Mouse (Mus musculus) limb, embryonic 12.5 days (tissue): ENCODE measurements at regions not wholly inside any gene's neighbourhood (a gene's known extent, or its start where the extent isn't known, plus 50 kb on each side); places are given as distances from the start of the nearest gene placed in this dataset.

Experiments
- ATAC-seq: fragments of 200-750 bp; cut with Nextera tagmentation; 2 replicates; pipeline ENCODE4 v1.8.0; 2017; ENCODE audit warnings: low read depth, moderate TSS enrichment; ENCODE audit not compliant: insufficient number of reproducible peaks, insufficient read depth, low FRiP score, low TSS enrichment
- H3K27ac ChIP-seq: fragments of 300-500 bp; sonication (generic); 2 replicates; pipeline ENCODE4 v1.5.1; 2016; ENCODE audit warnings: mild to moderate bottlenecking, moderate library complexity
- H3K27me3 ChIP-seq: fragments of 300-500 bp; sonication (generic); 2 replicates; pipeline ENCODE4 v1.6.1; 2016; ENCODE audit warnings: mild to moderate bottlenecking, moderate library complexity
- H3K36me3 ChIP-seq: fragments of 300-500 bp; sonication (generic); 2 replicates; pipeline ENCODE4 v1.6.1; 2016; ENCODE audit warnings: mild to moderate bottlenecking, moderate library complexity
- H3K4me1 ChIP-seq: fragments of 300-500 bp; sonication (generic); replicated peaks from 2 replicates; pipeline ENCODE4 v1.6.1; 2016
- H3K4me2 ChIP-seq: fragments of 300-500 bp; sonication (generic); 2 replicates; pipeline ENCODE4 v1.6.1; 2016; ENCODE audit warnings: mild to moderate bottlenecking, moderate library complexity
- H3K4me3 ChIP-seq: fragments of 300-500 bp; sonication (generic); replicated peaks from 2 replicates; pipeline ENCODE4 v1.5.1; 2016; ENCODE audit warnings: mild to moderate bottlenecking
- H3K9ac ChIP-seq: fragments of 300-500 bp; sonication (generic); replicated peaks from 2 replicates; pipeline ENCODE4 v1.6.1; 2016; ENCODE audit warnings: mild to moderate bottlenecking, moderate library complexity
- H3K9me3 ChIP-seq: fragments of 300-500 bp; sonication (generic); 2 replicates; pipeline ENCODE4 v1.6.1; 2016; ENCODE audit warnings: mild to moderate bottlenecking, moderate library complexity
- WGBS: fragments of 180-500 bp; shearing (Covaris S2); methylation state at CpG from one replicate; pipeline ENCODE4 v1.1.7; 2016; 5-methylcytosine and 5-hydroxymethylcytosine counted together

GRCm38 (mm10) chr15:24929742-24930141 lies 483.8 kb downstream of the Basp1 start:
- no peaks in the 10 kb centered on the region for H3K36me3 ChIP-seq
- H3K9ac ChIP-seq = no peak overlapping the region
- H3K27me3 ChIP-seq = no peaks in the 10 kb centered on the region
- no peak overlapping the region for H3K4me2 ChIP-seq
- no peaks in the 10 kb centered on the region for H3K4me1 ChIP-seq
- H3K27ac ChIP-seq = no peak overlapping the region
- H3K4me3 ChIP-seq = no peak overlapping the region
- no peaks in the 10 kb centered on the region for H3K9me3 ChIP-seq
- 92% methylated on average over 2 of the region's 2 CpGs for WGBS
- ATAC-seq = no peak

- Histone ChIP-seq H3K9me3 (no peaks in the 10 kb centered on the region), H3K4me3 (no peak overlapping the region), H3K9ac (no peak overlapping the region), H3K4me1 (0 out of 2 replicates have a peak, but pooled peaks cover under 1% of the 10 kb centered on the region), H3K4me2 (no peak overlapping the region), H3K27ac (no peak overlapping the region), H3K27me3 (no peaks in the 10 kb centered on the region), H3K36me3 (no peaks in the 10 kb centered on the region)
- 83% methylated on average over 1 of the region's 1 CpGs for WGBS
- ATAC-seq = no peak
Measured at GRCm38 (mm10) chr15:24911866-24912265, 501.7 kb downstream of the Basp1 start.

GRCm38 (mm10) chr15:24911466-24911865 lies 502.1 kb downstream of the Basp1 start:
- H3K27ac ChIP-seq = no peak overlapping the region
- no peak overlapping the region for H3K9ac ChIP-seq
- ATAC-seq = no peak
- no peaks in the 10 kb centered on the region for H3K9me3 ChIP-seq
- no peaks in the 10 kb centered on the region for H3K36me3 ChIP-seq
- no peak overlapping the region for H3K4me2 ChIP-seq
- WGBS = 72% methylated on average over 1 of the region's 1 CpGs
- H3K4me1 ChIP-seq = 0 out of 2 replicates have a peak, but pooled peaks cover 3% of the 10 kb centered on the region
- no peak overlapping the region for H3K4me3 ChIP-seq
- H3K27me3 ChIP-seq = no peaks in the 10 kb centered on the region

GRCm38 (mm10) chr15:24906957-24907356 lies 506.6 kb downstream of the Basp1 start:
- WGBS = 37% methylated on average over 4 of the region's 4 CpGs
- Histone ChIP-seq H3K9ac (no peak overlapping the region), H3K27ac (no peak overlapping the region), H3K4me2 (no peak overlapping the region), H3K27me3 (no peaks in the 10 kb centered on the region), H3K4me3 (no peak overlapping the region), H3K4me1 (0 out of 2 replicates have a peak, but pooled peaks cover 3% of the 10 kb centered on the region), H3K36me3 (no peaks in the 10 kb centered on the region), H3K9me3 (no peaks in the 10 kb centered on the region)
- no peak for ATAC-seq

GRCm38 (mm10) chr15:24878846-24879245 lies 534.7 kb downstream of the Basp1 start:
- no peaks in the 10 kb centered on the region for H3K4me1 ChIP-seq
- H3K27ac ChIP-seq = no peak overlapping the region
- no peak overlapping the region for H3K4me3 ChIP-seq
- H3K36me3 ChIP-seq = no peaks in the 10 kb centered on the region
- H3K9ac ChIP-seq = no peak overlapping the region
- H3K9me3 ChIP-seq = no peaks in the 10 kb centered on the region
- WGBS = 77% methylated on average over 1 of the region's 1 CpGs
- no peaks in the 10 kb centered on the region for H3K27me3 ChIP-seq
- no peak overlapping the region for H3K4me2 ChIP-seq
- ATAC-seq = no peak

- ATAC-seq = no peak
- Histone ChIP-seq H3K27ac (no peak overlapping the region), H3K27me3 (no peaks in the 10 kb centered on the region), H3K9ac (no peak overlapping the region), H3K4me1 (no peaks in the 10 kb centered on the region), H3K36me3 (no peaks in the 10 kb centered on the region), H3K9me3 (no peaks in the 10 kb centered on the region), H3K4me3 (no peak overlapping the region), H3K4me2 (no peak overlapping the region)
- 70% methylated on average over 6 of the region's 6 CpGs for WGBS
Measured at GRCm38 (mm10) chr15:24877711-24878598, 535.6 kb downstream of the Basp1 start.

GRCm38 (mm10) chr15:24876157-24876731 lies 537.3 kb downstream of the Basp1 start:
- H3K27ac ChIP-seq = no peak overlapping the region
- WGBS = 58% methylated on average over 5 of the region's 5 CpGs
- no peaks in the 10 kb centered on the region for H3K36me3 ChIP-seq
- no peak overlapping the region for H3K4me2 ChIP-seq
- H3K4me3 ChIP-seq = no peak overlapping the region
- H3K4me1 ChIP-seq = no peaks in the 10 kb centered on the region
- H3K9me3 ChIP-seq = no peaks in the 10 kb centered on the region
- H3K9ac ChIP-seq = no peak overlapping the region
- no peaks in the 10 kb centered on the region for H3K27me3 ChIP-seq
- no peak for ATAC-seq

GRCm38 (mm10) chr15:24840271-24840670 lies 573.3 kb downstream of the Basp1 start:
- Histone ChIP-seq H3K27ac (no peak overlapping the region), H3K27me3 (no peaks in the 10 kb centered on the region), H3K4me2 (no peak overlapping the region), H3K9ac (no peak overlapping the region), H3K4me3 (no peak overlapping the region), H3K9me3 (no peaks in the 10 kb centered on the region), H3K4me1 (no peaks in the 10 kb centered on the region), H3K36me3 (no peaks in the 10 kb centered on the region)
- 25% methylated on average over 2 of the region's 2 CpGs for WGBS
- no peak for ATAC-seq

- no peak for ATAC-seq
- no peaks in the 10 kb centered on the region for H3K27me3 ChIP-seq
- H3K9ac ChIP-seq = no peak overlapping the region
- 90% methylated on average over 7 of the region's 7 CpGs for WGBS
- no peaks in the 10 kb centered on the region for H3K36me3 ChIP-seq
- H3K27ac ChIP-seq = no peak overlapping the region
- H3K4me2 ChIP-seq = no peak overlapping the region
- no peaks in the 10 kb centered on the region for H3K9me3 ChIP-seq
- H3K4me3 ChIP-seq = no peak overlapping the region
- H3K4me1 ChIP-seq = no peaks in the 10 kb centered on the region
Measured at GRCm38 (mm10) chr15:24838390-24838789, 575.2 kb downstream of the Basp1 start.

GRCm38 (mm10) chr15:24827881-24828280 lies 585.7 kb downstream of the Basp1 start:
- Histone ChIP-seq H3K4me2 (no peak overlapping the region), H3K9me3 (no peaks in the 10 kb centered on the region), H3K9ac (no peak overlapping the region), H3K4me1 (no peaks in the 10 kb centered on the region), H3K27ac (no peak overlapping the region), H3K36me3 (no peaks in the 10 kb centered on the region), H3K4me3 (no peak overlapping the region), H3K27me3 (no peaks in the 10 kb centered on the region)
- WGBS = 50% methylated on average over 1 of the region's 1 CpGs
- no peak for ATAC-seq

- Histone ChIP-seq H3K27ac (no peak overlapping the region), H3K4me3 (no peak overlapping the region), H3K9me3 (no peaks in the 10 kb centered on the region), H3K27me3 (no peaks in the 10 kb centered on the region), H3K4me2 (no peak overlapping the region), H3K4me1 (no peaks in the 10 kb centered on the region), H3K9ac (no peak overlapping the region), H3K36me3 (no peaks in the 10 kb centered on the region)
- ATAC-seq = no peak
Measured at GRCm38 (mm10) chr15:24827259-24827658, 586.3 kb downstream of the Basp1 start.
